31 mouse cellular contexts compared by ENCODE assay signal in the genomic region with DNA sequence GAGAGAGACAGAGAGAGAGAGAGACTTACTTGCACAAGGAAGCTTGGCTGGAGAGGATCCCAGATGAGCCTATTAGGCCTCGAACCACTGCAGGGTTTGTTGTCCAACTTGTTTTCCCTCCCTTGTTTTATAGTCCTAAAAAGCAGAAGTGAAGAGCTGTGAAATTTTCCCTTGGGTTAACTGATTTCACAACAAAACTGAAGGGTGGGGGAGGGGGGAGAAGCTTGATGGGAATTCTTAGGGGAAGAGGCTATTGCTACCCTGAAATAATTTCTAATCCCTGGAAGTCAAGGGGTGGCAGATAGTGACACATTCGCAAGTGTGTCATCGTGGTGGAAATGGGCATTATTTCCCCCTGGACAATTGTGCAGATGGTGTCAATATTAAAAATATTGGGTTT. TPM values are rescaled to one million over a fixed set of nuclear protein-coding genes. Genes with fewer than 3 reads are reported as not detected.
DNase-seq lines count a peak whose midpoint lies in the region; ATAC-seq and TF ChIP-seq lines count a peak whose summit lies in the region.
"Had no signal": no experiment of that assay in that cellular context is flagged by ENCODE, and none has a peak within 500 bp of the region (broad histone marks: within the 10 kb centered on the region; RNA-seq: fewer than 3 reads in every experiment).

Gene Il1b, minus strand, starts transcription at position 101 of the 400 bp plus-strand sequence.

- no peaks in the 10 kb centered on the region for H3K36me3 ChIP-seq in liver, adult 2 months (ENCODE audit: control insufficient read depth, insufficient read depth, low read length)
- H3K36me3 ChIP-seq in MEL (ENCODE audit: control insufficient read depth in 1 of 2, insufficient read depth in 2 of 2, low read length in 2 of 2), result peaks cover 0 to 28% of the 10 kb centered on the region in 2 experiments; a peak in 2 of 4 replicates
- no peaks in the 10 kb centered on the region for H3K36me3 ChIP-seq in liver, embryonic 13.5 days
- H3K36me3 ChIP-seq in small intestine, adult 2 months (ENCODE audit: control insufficient read depth, insufficient read depth, low read length), result no peaks in the 10 kb centered on the region
- no peaks in the 10 kb centered on the region for H3K36me3 ChIP-seq in forebrain, embryonic 14.5 days (ENCODE audit: control insufficient read depth, insufficient read depth, low read length)
- H3K36me3 ChIP-seq: embryonic facial prominence, embryonic 10.5 days; forebrain, embryonic 10.5 days; limb, embryonic 10.5 days; lung, embryonic 15.5 days had no signal

- no peak for TF ChIP-seq POLR2A in liver, adult 2 months (IDR thresholded peaks at IDR 0.05; ENCODE audit: extremely low read depth, insufficient read depth, low read length)
- TF ChIP-seq POLR2A in MEL (IDR thresholded peaks at IDR 0.05; ENCODE audit: control insufficient read depth in 1 of 2, insufficient read depth in 1 of 2, low read depth in 1 of 2, low read length in 2 of 2, poor library complexity in 1 of 2), result no peak
- no peak for TF ChIP-seq POLR2A in small intestine, adult 2 months (IDR thresholded peaks at IDR 0.05; ENCODE audit: low read depth, low read length)

- peak; percentile 33 for DNase-seq in liver, adult 2 months (ENCODE audit: extremely low read depth, low read depth, low spot score)
- no peak for DNase-seq in liver
- DNase-seq in MEL (ENCODE audit: low read depth, low spot score), result peak; percentile 37
- DNase-seq in liver, embryonic 13.5 days, result no peak
- no peak for DNase-seq in forebrain, embryonic 14.5 days (ENCODE audit: low spot score)
- DNase-seq in spleen, postnatal 14 days (ENCODE audit: low spot score in 2 of 2), result no peak
- DNase-seq: adrenal gland, postnatal 14 days; cerebellum, adult 11 months; cerebellum, adult 9-11 months; forebrain, postnatal 0 days; gastrocnemius, postnatal 14 days; heart, postnatal 14 days; retina, postnatal 1 day; right cerebral cortex, postnatal 25 days; thymus, adult 18-20 months; thymus, postnatal 36 days had no signal

- no peak for ATAC-seq in liver, embryonic 13.5 days (ENCODE audit: low read depth)
- no peak for ATAC-seq in forebrain, embryonic 14.5 days
- ATAC-seq: forebrain, postnatal 0 days; hindbrain, postnatal 0 days; intestine, postnatal 0 days had no signal

- no peak for TF ChIP-seq CTCF in liver, adult 2 months (IDR thresholded peaks at IDR 0.05; ENCODE audit: low read depth, low read length)
- no peak for TF ChIP-seq CTCF in MEL (IDR thresholded peaks at IDR 0.05 in 2 of 3, conservative IDR thresholded peaks at IDR 0.05 in 1 of 3; ENCODE audit: control insufficient read depth in 1 of 3, insufficient read depth in 1 of 3, low read depth in 2 of 3, low read length in 3 of 3, poor library complexity in 1 of 3, severe bottlenecking in 1 of 3)
- TF ChIP-seq CTCF in small intestine, adult 2 months (IDR thresholded peaks at IDR 0.05; ENCODE audit: extremely low read depth, insufficient read length, insufficient replicate concordance, low read depth, low read length), result no peak

- H3K27ac ChIP-seq in liver, adult 2 months (replicated peaks; ENCODE audit: insufficient read depth, low read depth, low read length), result no peak within 1 kb of the TSS
- no peak within 1 kb of the TSS for H3K27ac ChIP-seq in MEL (ENCODE audit: control insufficient read depth, low read depth, low read length)
- H3K27ac ChIP-seq in liver, embryonic 13.5 days, result no peak within 1 kb of the TSS
- no peak within 1 kb of the TSS for H3K27ac ChIP-seq in small intestine, adult 2 months (ENCODE audit: insufficient read depth, low read depth, low read length)
- no peak within 1 kb of the TSS for H3K27ac ChIP-seq in forebrain, embryonic 14.5 days (ENCODE audit: low read depth, low read length)
- H3K27ac ChIP-seq: embryonic facial prominence, embryonic 10.5 days; forebrain, embryonic 10.5 days; hindbrain, postnatal 0 days; kidney, postnatal 0 days; limb, embryonic 10.5 days; liver, embryonic 14.5 days; lung, embryonic 15.5 days; macrophage had no signal

- H3K27me3 ChIP-seq in liver, adult 2 months (ENCODE audit: control insufficient read depth, insufficient read depth, low read length), result no peaks in the 10 kb centered on the region
- no peaks in the 10 kb centered on the region for H3K27me3 ChIP-seq in MEL (ENCODE audit: control insufficient read depth in 1 of 2, insufficient read depth in 2 of 2, low read length in 2 of 2)
- H3K27me3 ChIP-seq in liver, embryonic 13.5 days, result no peaks in the 10 kb centered on the region
- no peaks in the 10 kb centered on the region for H3K27me3 ChIP-seq in small intestine, adult 2 months (ENCODE audit: control insufficient read depth, insufficient read depth, low read length)
- H3K27me3 ChIP-seq in forebrain, embryonic 14.5 days (replicated peaks; ENCODE audit: control insufficient read depth, insufficient read depth, low read length), result no peaks in the 10 kb centered on the region
- H3K27me3 ChIP-seq: lung, embryonic 15.5 days had no signal

- peak within 1 kb of the TSS; percentile 8; the same call in 1 of the 2 replicates for H3K4me2 ChIP-seq in liver, embryonic 13.5 days
- H3K4me2 ChIP-seq in forebrain, embryonic 14.5 days (ENCODE audit: low read length), result no peak within 1 kb of the TSS
- H3K4me2 ChIP-seq: lung, embryonic 15.5 days; midbrain, embryonic 11.5 days had no signal

- H3K79me2 ChIP-seq in liver, adult 2 months (ENCODE audit: control insufficient read depth, insufficient read depth, low read length), result no peaks in the 10 kb centered on the region
- H3K79me2 ChIP-seq in MEL (ENCODE audit: control insufficient read depth, insufficient read depth, low read length, poor library complexity), result no peaks in the 10 kb centered on the region

- H3K4me3 ChIP-seq in liver, adult 2 months (ENCODE audit: insufficient read depth, low read depth, low read length), result no peak within 1 kb of the TSS
- H3K4me3 ChIP-seq in MEL (ENCODE audit: control insufficient read depth in 1 of 2, insufficient read depth in 1 of 2, low read depth in 2 of 2, low read length in 2 of 2), result no peak within 1 kb of the TSS
- H3K4me3 ChIP-seq in liver, embryonic 13.5 days (replicated peaks), result no peak within 1 kb of the TSS
- peak within 1 kb of the TSS; percentile 9; the same call in 1 of the 2 replicates for H3K4me3 ChIP-seq in small intestine, adult 2 months (ENCODE audit: low read depth, low read length)
- H3K4me3 ChIP-seq in forebrain, embryonic 14.5 days (ENCODE audit: low read depth, low read length), result no peak within 1 kb of the TSS
- H3K4me3 ChIP-seq: embryonic facial prominence, embryonic 10.5 days; forebrain, embryonic 10.5 days; limb, embryonic 10.5 days; lung, embryonic 15.5 days had no signal

- H3K4me1 ChIP-seq in liver, adult 2 months (ENCODE audit: control insufficient read depth, insufficient read depth, low read length), result no peaks in the 10 kb centered on the region
- H3K4me1 ChIP-seq in MEL (ENCODE audit: control insufficient read depth in 1 of 2, insufficient read depth in 2 of 2, low read length in 2 of 2), result peaks cover 17 to 31% of the 10 kb centered on the region in 2 experiments
- peaks cover 24% of the 10 kb centered on the region for H3K4me1 ChIP-seq in liver, embryonic 13.5 days (replicated peaks)
- no peaks in the 10 kb centered on the region for H3K4me1 ChIP-seq in small intestine, adult 2 months (ENCODE audit: control insufficient read depth, insufficient read depth, insufficient read length, low read length)
- H3K4me1 ChIP-seq in forebrain, embryonic 14.5 days (ENCODE audit: control insufficient read depth, insufficient read depth, low read length), result no peaks in the 10 kb centered on the region
- H3K4me1 ChIP-seq: embryonic facial prominence, embryonic 10.5 days; forebrain, embryonic 10.5 days; limb, embryonic 10.5 days; lung, embryonic 15.5 days had no signal

- H3K9me3 ChIP-seq in MEL (replicated peaks; ENCODE audit: insufficient read depth, low read length), result no peaks in the 10 kb centered on the region
- no peaks in the 10 kb centered on the region for H3K9me3 ChIP-seq in liver, embryonic 13.5 days (replicated peaks)
- H3K9me3 ChIP-seq in forebrain, embryonic 14.5 days (replicated peaks; ENCODE audit: control insufficient read depth, low read length), result no peaks in the 10 kb centered on the region
- H3K9me3 ChIP-seq: embryonic facial prominence, embryonic 10.5 days; forebrain, embryonic 10.5 days; limb, embryonic 10.5 days; lung, embryonic 15.5 days had no signal

- WGBS in liver, adult 2 months, result 78% methylated on average over 3 of the region's 3 CpGs
- 57% methylated on average over 3 of the region's 3 CpGs for WGBS in liver, embryonic 13.5 days (ENCODE audit: insufficient replicate concordance)
- WGBS in small intestine, adult 2 months, result 74% methylated on average over 3 of the region's 3 CpGs
- WGBS in forebrain, embryonic 14.5 days, result 87% methylated on average over 3 of the region's 3 CpGs

- TF ChIP-seq RAD21 in MEL (IDR thresholded peaks at IDR 0.05; ENCODE audit: low read depth, low read length), result no peak

- H3K9ac ChIP-seq in liver, adult 2 months (ENCODE audit: low read depth, low read length), result no peak within 1 kb of the TSS
- no peak within 1 kb of the TSS for H3K9ac ChIP-seq in MEL (ENCODE audit: control insufficient read depth, low read depth, low read length, poor library complexity, severe bottlenecking)
- no peak within 1 kb of the TSS for H3K9ac ChIP-seq in liver, embryonic 13.5 days
- H3K9ac ChIP-seq in forebrain, embryonic 14.5 days (ENCODE audit: low read length), result no peak within 1 kb of the TSS
- H3K9ac ChIP-seq: forebrain, postnatal 0 days; liver, embryonic 14.5 days; lung, embryonic 15.5 days had no signal

- TF ChIP-seq EP300 in MEL (IDR thresholded peaks at IDR 0.05; ENCODE audit: low read depth in 1 of 2, low read length in 2 of 2), result 0 out of 4 replicates have a peak, but pooled peaks of 1 of the 2 experiments have one; percentile 6

TF ChIP-seq in MEL, 35 proteins besides CTCF, POLR2A, EP300 and RAD21:
- TF ChIP-seq CHD2 (IDR thresholded peaks at IDR 0.05; ENCODE audit: low read length) (no peak), MAX (IDR thresholded peaks at IDR 0.05; ENCODE audit: low read length) (peak; percentile 49; the same call in 1 of the 2 replicates)

RNA-seq across cellular contexts. Expression of gene Il1b, which starts in this region (rescaled TPM):
- 1.8 and 2.1 TPM in 2 replicates for total RNA-seq in liver, adult 2 months (2014; rRNA removed)
- 0.39 and 0.84 TPM in 2 replicates for polyA plus RNA-seq in liver, adult 2 months (2012; rRNA removed)
- 0.12 and 0.20 TPM in 2 replicates for total RNA-seq in MEL (2012; rRNA removed)
- under 1 TPM in 1 of 2 experiments, not detected in 1; 0.26 TPM for polyA plus RNA-seq in MEL (2012; ENCODE audit: insufficient read depth in 1 of 2, insufficient read length in 2 of 2, low read depth in 1 of 2, low replicate concordance in 2 of 2, missing spikeins in 1 of 2)
- polyA plus RNA-seq in liver, embryonic 13.5 days (2015; fragmentation: Nextera tagmentation; extraction: Ambion mirVana), result 0.16 and 0.56 TPM in 2 replicates
- 0.74 and 0.89 TPM in 2 replicates for polyA plus RNA-seq in small intestine, adult 2 months (2012; rRNA removed)
- not detected in 2 replicates for polyA plus RNA-seq in forebrain, embryonic 14.5 days (2014; fragmentation: Nextera tagmentation; extraction: Ambion mirVana)
- total RNA-seq: forebrain, postnatal 0 days; gastrocnemius, postnatal 14 days; layer of hippocampus, adult 18-20 months; layer of hippocampus, postnatal 14 days had no signal
- polyA plus RNA-seq: embryonic facial prominence, embryonic 10.5 days; forebrain, embryonic 10.5 days; hindbrain, embryonic 11.5 days; hindbrain, postnatal 0 days; limb, embryonic 10.5 days; lung, embryonic 15.5 days; midbrain, embryonic 11.5 days; neural tube, embryonic 11.5 days had no signal

Comparison
In these comparisons a context has a peak if more than half of its experiments do, and no peak if none do; other contexts are left out.
1. Peak in DNase-seq in MEL; RNA of the gene not detected or under 1 TPM.